Mouse (Mus musculus): ENCODE data around the gene Glb1l2. TPM values are rescaled to one million over a fixed set of nuclear protein-coding genes. Genes with fewer than 3 reads are reported as not detected.

The Glb1l2 gene
- total RNA-seq, 2 experiments from 2014 or later: 0.21 to 0.97 TPM

DNA sequence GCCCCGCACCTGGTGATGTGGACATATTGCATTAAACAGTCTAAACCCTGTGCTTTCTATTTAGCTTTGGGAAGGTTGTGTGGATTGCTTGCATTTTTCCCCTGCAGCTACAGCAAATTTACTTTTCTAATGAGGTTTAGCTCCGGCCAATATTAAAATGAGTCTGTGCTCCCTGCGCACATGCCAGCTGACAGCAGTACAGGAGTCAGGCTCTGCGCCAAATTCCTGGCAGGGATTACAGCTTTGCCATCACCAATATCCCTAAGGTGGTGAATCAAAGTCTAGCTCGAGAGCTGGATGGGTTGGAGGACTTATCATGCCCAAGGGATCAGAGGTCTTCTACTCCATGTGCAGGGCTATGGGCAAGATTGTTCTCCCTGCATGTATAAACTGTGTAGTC lies 69.2 kb downstream of the Glb1l2 start:
- DNase-seq (ENCODE audit: extremely low spot score in 1 of 2, low spot score in 2 of 2): no peak
- intact Hi-C loops (cut with DNase I): loop anchor here (5.0 kb wide), 1 partner anchor 90 kb away; no protein-coding TSS in a partner anchor

- intact Hi-C loops (cut with DNase I): loop anchor here (5.0 kb wide), 1 partner anchor 102 kb away; no protein-coding TSS in a partner anchor
- DNase-seq (ENCODE audit: extremely low spot score in 1 of 2, low spot score in 2 of 2): peak in 1 of 2 experiments; percentile 70
Measured at GRCm38 (mm10) chr9:26733986-26734385, 72.3 kb downstream of the Glb1l2 start.

DNA sequence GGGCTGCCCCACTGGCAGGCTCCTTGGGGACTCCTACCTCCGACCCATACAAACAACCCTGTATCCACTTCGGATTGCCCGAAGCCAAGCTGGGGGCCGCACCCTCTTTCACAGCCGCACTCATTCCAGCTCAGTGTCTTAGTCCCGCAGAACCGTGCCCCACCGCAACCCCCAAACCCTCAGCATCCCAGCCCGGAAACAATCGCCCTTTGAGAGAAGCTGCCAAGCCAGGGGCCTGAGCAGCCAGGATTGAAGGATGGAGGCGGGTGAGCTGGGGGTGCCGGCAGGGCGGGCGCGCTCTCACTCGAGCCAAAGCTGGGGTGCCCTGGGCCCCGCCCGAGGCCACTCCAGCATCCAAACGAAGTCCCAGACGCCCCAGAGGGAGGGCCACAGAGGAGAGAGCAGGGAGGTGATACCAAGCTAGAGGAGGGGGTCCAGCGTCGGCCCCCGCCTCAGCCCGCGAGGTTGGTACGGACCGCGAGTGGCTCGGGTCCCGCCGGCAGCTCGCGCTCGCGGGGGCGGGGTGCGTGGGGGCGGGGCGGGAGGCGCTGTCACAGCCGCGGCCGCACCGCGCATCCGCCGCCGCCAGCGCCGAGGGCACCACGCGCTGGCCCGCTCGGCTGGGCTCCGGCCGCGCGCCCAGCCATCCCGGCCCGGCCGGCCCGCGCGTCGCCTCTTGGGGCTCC lies 72.9 kb downstream of the Glb1l2 start, which contains the start of gene B3gat1:
Gene B3gat1 (plus strand): TSS at position 523 of the 686 bp plus-strand sequence.
- intact Hi-C loops (cut with DNase I): loop anchor here (5.0 kb wide), 1 partner anchor 101 kb away; no protein-coding TSS in a partner anchor
- DNase-seq (ENCODE audit: extremely low spot score in 1 of 2, low spot score in 2 of 2): peak; percentile 65 to 83

GRCm38 (mm10) chr9:26728556-26728955 lies 77.7 kb downstream of the Glb1l2 start:
- no peak for DNase-seq (ENCODE audit: extremely low spot score in 1 of 2, low spot score in 2 of 2)
- intact Hi-C loops (cut with DNase I): no loop called here

GRCm38 (mm10) chr9:26727445-26727844 lies 78.8 kb downstream of the Glb1l2 start:
- intact Hi-C loops (cut with DNase I): no loop called here
- DNase-seq (ENCODE audit: extremely low spot score in 1 of 2, low spot score in 2 of 2): no peak

- DNase-seq (ENCODE audit: extremely low spot score in 1 of 2, low spot score in 2 of 2): no peak
- intact Hi-C loops (cut with DNase I): no loop called here
Measured at GRCm38 (mm10) chr9:26725709-26726108, 80.6 kb downstream of the Glb1l2 start.

DNA sequence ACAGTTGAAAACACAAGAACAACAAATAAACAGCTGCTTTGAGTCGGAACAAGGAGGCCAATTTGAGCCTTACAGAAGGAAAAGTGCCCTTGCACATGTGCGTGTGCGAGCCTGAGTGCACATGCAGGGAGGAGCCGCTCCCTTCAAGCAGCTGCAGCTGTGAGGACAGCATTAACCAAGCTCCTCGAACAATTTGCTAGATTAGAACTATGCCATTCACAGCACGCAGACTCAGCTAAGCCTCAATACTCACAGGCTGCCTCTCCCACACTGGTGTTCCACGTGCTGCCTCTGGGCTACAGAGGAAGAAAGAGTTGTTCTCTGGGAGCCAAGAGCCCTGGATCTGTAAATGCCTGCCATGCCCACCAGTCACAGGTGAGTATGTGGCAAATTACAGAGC lies 84.5 kb downstream of the Glb1l2 start:
- no peak for DNase-seq (ENCODE audit: extremely low spot score in 1 of 2, low spot score in 2 of 2)
- intact Hi-C loops (cut with DNase I): no loop called here

DNA sequence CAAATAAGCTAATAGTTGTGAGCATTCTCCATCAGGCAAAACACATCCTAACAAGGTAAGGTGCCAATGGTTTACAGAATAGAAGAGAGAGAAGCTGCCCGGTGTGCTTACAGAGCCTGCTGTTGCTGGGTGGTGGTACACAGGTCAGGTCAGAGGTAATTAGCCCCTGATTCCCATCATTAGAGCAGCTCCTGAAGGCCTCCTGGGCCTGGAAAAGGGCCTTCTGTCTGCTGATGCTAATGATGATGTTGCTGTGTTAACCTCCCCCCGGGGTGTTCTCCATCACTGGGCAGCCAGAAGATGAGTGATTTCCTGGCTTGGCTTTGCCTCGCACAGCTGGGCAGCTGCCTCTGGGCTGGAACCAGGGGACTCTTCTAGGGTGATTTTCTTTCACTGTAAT lies 87.9 kb downstream of the Glb1l2 start:
- intact Hi-C loops (cut with DNase I): no loop called here
- no peak for DNase-seq (ENCODE audit: extremely low spot score in 1 of 2, low spot score in 2 of 2)

Other genes with a start within 250 kb of the Glb1l2 start
- gene B3gat1, start 72.7 kb downstream of the Glb1l2 start, total RNA-seq (2021): 100 to 1,000 TPM; 280 to 297 TPM
- not detected for gene Glb1l3, start 54.4 kb upstream of the Glb1l2 start, total RNA-seq (2021)
- not detected for gene Gm1110, start 116.6 kb upstream of the Glb1l2 start, total RNA-seq (2021)
- gene Acad8, start 193.1 kb upstream of the Glb1l2 start, total RNA-seq (2021): 10 to 100 TPM; 27.1 to 29.1 TPM
- gene Thyn1, start 193.2 kb upstream of the Glb1l2 start, total RNA-seq (2021): 10 to 100 TPM; 76.9 to 79.6 TPM
- gene Vps26b, start 223.6 kb upstream of the Glb1l2 start, total RNA-seq (2021): 100 to 1,000 TPM; 117 to 119 TPM
- 10 to 100 TPM; 18.3 to 19.9 TPM for gene Ncapd3, start 223.7 kb upstream of the Glb1l2 start, total RNA-seq (2021)